Mouse (Mus musculus) embryonic facial prominence, embryonic 14.5 days (tissue): ENCODE measurements around the gene Sult1b1. TPM values are rescaled to one million over a fixed set of nuclear protein-coding genes. Genes with fewer than 3 reads are reported as not detected.

Source experiments
- ATAC-seq: fragments of 200-750 bp; cut with Nextera tagmentation; 2 replicates; pipeline ENCODE4 v1.8.0; 2017; ENCODE audit warnings: low read depth, moderate number of reproducible peaks, moderate TSS enrichment
- DNase-seq: peaks from one replicate; pipeline ENCODE4 v3.0.0-alpha.2; 2015; ENCODE audit warnings: low spot score
- H3K27ac ChIP-seq: fragments of 300-500 bp; sonication (generic); replicated peaks from 2 replicates; pipeline ENCODE4 v1.5.1; 2014; ENCODE audit warnings: low read depth, mild to moderate bottlenecking, low read length, moderate library complexity
- H3K27me3 ChIP-seq: fragments of 300-500 bp; sonication (generic); replicated peaks from 2 replicates; pipeline ENCODE4 v1.6.1; 2014; ENCODE audit warnings: low read length; ENCODE audit not compliant: control insufficient read depth, insufficient read depth
- H3K36me3 ChIP-seq: fragments of 300-500 bp; sonication (generic); 2 replicates; pipeline ENCODE4 v1.6.1; 2014; ENCODE audit warnings: low read length, mixed read lengths; ENCODE audit not compliant: control insufficient read depth, insufficient read depth
- H3K4me1 ChIP-seq: fragments of 300-500 bp; sonication (generic); 2 replicates; pipeline ENCODE4 v1.6.1; 2014; ENCODE audit warnings: antibody characterized with exemption, low read length; ENCODE audit not compliant: control insufficient read depth, insufficient read depth
- H3K4me2 ChIP-seq: fragments of 300-500 bp; sonication (generic); 2 replicates; pipeline ENCODE4 v1.6.1; 2014; ENCODE audit warnings: low read depth, mild to moderate bottlenecking, low read length, moderate library complexity, mixed read lengths
- H3K4me3 ChIP-seq: fragments of 300-500 bp; sonication (generic); 2 replicates; pipeline ENCODE4 v1.5.1; 2014; ENCODE audit warnings: low read depth, mild to moderate bottlenecking, low read length
- H3K9ac ChIP-seq: fragments of 300-500 bp; sonication (generic); 2 replicates; pipeline ENCODE4 v1.6.1; 2014; ENCODE audit warnings: low read depth, mild to moderate bottlenecking, low read length, moderate library complexity, mixed read lengths
- H3K9me3 ChIP-seq: fragments of 300-500 bp; sonication (generic); 2 replicates; pipeline ENCODE4 v1.6.1; 2016; ENCODE audit warnings: low read length; ENCODE audit not compliant: control insufficient read depth
- WGBS: fragments of 180-500 bp; shearing (Covaris S2); extraction: QIAGEN DNeasy Blood & Tissue Kit; methylation state at CpG from one replicate; pipeline ENCODE4 v1.1.7; 2014; 5-methylcytosine and 5-hydroxymethylcytosine counted together
- polyA plus RNA-seq: library from polyadenylated mRNA; unstranded; fragments of >200 nt; fragmentation: Nextera tagmentation; extraction: Ambion mirVana; gene quantifications from 2 replicates; pipeline ENCODE4 v1.2.1, GENCODE M21; 2014

The Sult1b1 gene
- polyA plus RNA-seq: 0.84 and 0.96 TPM in 2 replicates

GRCm38 (mm10) chr5:87538111-87538510 lies at the start of gene Sult1b1:
Gene Sult1b1, minus strand, starts transcription at chr5:87538195.
- no peaks in the 10 kb centered on the region for H3K36me3 ChIP-seq
- ATAC-seq (no peak), DNase-seq (no peak)
- H3K9me3 ChIP-seq: no peaks in the 10 kb centered on the region
- no peak within 1 kb of the TSS for H3K4me3 ChIP-seq
- H3K27me3 ChIP-seq: no peaks in the 10 kb centered on the region
- H3K9ac ChIP-seq: no peak within 1 kb of the TSS
- no peak within 1 kb of the TSS for H3K27ac ChIP-seq
- H3K4me2 ChIP-seq: no peak within 1 kb of the TSS
- WGBS: 92% methylated on average over 2 of the region's 2 CpGs
- no peaks in the 10 kb centered on the region for H3K4me1 ChIP-seq

GRCm38 (mm10) chr5:87580389-87580788 lies 42.4 kb upstream of the Sult1b1 start:
- H3K9ac ChIP-seq: no peak overlapping the region
- no peaks in the 10 kb centered on the region for H3K4me1 ChIP-seq
- 84% methylated on average over 1 of the region's 1 CpGs for WGBS
- no peak overlapping the region for H3K27ac ChIP-seq
- H3K4me2 ChIP-seq: no peak overlapping the region
- H3K4me3 ChIP-seq: no peak overlapping the region
- H3K27me3 ChIP-seq: no peaks in the 10 kb centered on the region
- H3K36me3 ChIP-seq: no peaks in the 10 kb centered on the region
- H3K9me3 ChIP-seq: no peaks in the 10 kb centered on the region
- no peak for ATAC-seq
- DNase-seq: no peak

- Histone ChIP-seq H3K4me1 (0 out of 2 replicates have a peak, but pooled peaks cover 7% of the 10 kb centered on the region), H3K27me3 (no peaks in the 10 kb centered on the region)
- ATAC-seq: no peak
Observed at GRCm38 (mm10) chr5:87574174-87574573, 36.2 kb upstream of the Sult1b1 start.

GRCm38 (mm10) chr5:87573490-87573889 lies 35.5 kb upstream of the Sult1b1 start:
- Histone ChIP-seq H3K27ac (no peak overlapping the region), H3K9ac (no peak overlapping the region)

More at GRCm38 (mm10) chr5:87574174-87574573, 36.2 kb upstream of the Sult1b1 start:
- Histone ChIP-seq H3K9ac (no peak overlapping the region), H3K27ac (no peak overlapping the region), H3K4me3 (no peak overlapping the region), H3K4me2 (no peak overlapping the region), H3K9me3 (no peaks in the 10 kb centered on the region), H3K36me3 (no peaks in the 10 kb centered on the region)
- DNase-seq: no peak
- 32% methylated on average over 1 of the region's 1 CpGs for WGBS

GRCm38 (mm10) chr5:87572781-87573180 lies 34.8 kb upstream of the Sult1b1 start:
- Histone ChIP-seq H3K4me1 (0 out of 2 replicates have a peak, but pooled peaks cover 7% of the 10 kb centered on the region), H3K27ac (no peak overlapping the region), H3K4me2 (no peak overlapping the region), H3K9ac (no peak overlapping the region), H3K27me3 (no peaks in the 10 kb centered on the region), H3K36me3 (no peaks in the 10 kb centered on the region), H3K9me3 (no peaks in the 10 kb centered on the region), H3K4me3 (no peak overlapping the region)
- 51% methylated on average over 6 of the region's 6 CpGs for whole genome bisulfite sequencing
- DNase-seq (peak; percentile 29), ATAC-seq (no peak)

More at GRCm38 (mm10) chr5:87573490-87573889, 35.5 kb upstream of the Sult1b1 start:
- H3K27me3 ChIP-seq: no peaks in the 10 kb centered on the region
- H3K36me3 ChIP-seq: no peaks in the 10 kb centered on the region
- no peaks in the 10 kb centered on the region for H3K9me3 ChIP-seq
- 24% methylated on average over 5 of the region's 5 CpGs for WGBS
- H3K4me2 ChIP-seq: peak overlapping the region; percentile 34
- ATAC-seq: no peak; the same call in 1 of the 2 replicates
- peak; percentile 37 for DNase-seq
- H3K4me3 ChIP-seq: no peak overlapping the region
- 0 out of 2 replicates have a peak, but pooled peaks cover 7% of the 10 kb centered on the region for H3K4me1 ChIP-seq

GRCm38 (mm10) chr5:87568845-87569244 lies 30.9 kb upstream of the Sult1b1 start, which contains the start of gene Sult1d1:
Gene Sult1d1, minus strand, starts transcription at chr5:87569027.
- Histone ChIP-seq H3K27ac (no peak within 1 kb of the TSS), H3K36me3 (no peaks in the 10 kb centered on the region), H3K9ac (no peak within 1 kb of the TSS), H3K4me1 (0 out of 2 replicates have a peak, but pooled peaks cover 4% of the 10 kb centered on the region), H3K27me3 (no peaks in the 10 kb centered on the region), H3K9me3 (no peaks in the 10 kb centered on the region), H3K4me2 (no peak within 1 kb of the TSS), H3K4me3 (no peak within 1 kb of the TSS)
- ATAC-seq (peak; percentile 81; the same call in 1 of the 2 replicates), DNase-seq (peak; percentile 19)
- 80% methylated on average over 5 of the region's 5 CpGs for WGBS

- Histone ChIP-seq H3K27me3 (no peaks in the 10 kb centered on the region), H3K27ac (no peak overlapping the region), H3K9me3 (no peaks in the 10 kb centered on the region), H3K4me1 (no peaks in the 10 kb centered on the region), H3K36me3 (no peaks in the 10 kb centered on the region), H3K4me3 (no peak overlapping the region), H3K4me2 (no peak overlapping the region), H3K9ac (no peak overlapping the region)
- WGBS: 86% methylated on average over 1 of the region's 1 CpGs
- DNase-seq (no peak), ATAC-seq (no peak)
Observed at GRCm38 (mm10) chr5:87567306-87567705, 29.3 kb upstream of the Sult1b1 start.

GRCm38 (mm10) chr5:87562966-87563365 lies 25.0 kb upstream of the Sult1b1 start:
- H3K27ac ChIP-seq: no peak overlapping the region
- no peak overlapping the region for H3K4me2 ChIP-seq
- H3K4me3 ChIP-seq: no peak overlapping the region
- H3K4me1 ChIP-seq: no peaks in the 10 kb centered on the region
- H3K27me3 ChIP-seq: no peaks in the 10 kb centered on the region
- H3K9ac ChIP-seq: no peak overlapping the region
- ATAC-seq (no peak), DNase-seq (no peak)
- no peaks in the 10 kb centered on the region for H3K36me3 ChIP-seq
- H3K9me3 ChIP-seq: no peaks in the 10 kb centered on the region

GRCm38 (mm10) chr5:87562526-87562925 lies 24.5 kb upstream of the Sult1b1 start:
- Histone ChIP-seq H3K4me3 (no peak overlapping the region), H3K4me1 (no peaks in the 10 kb centered on the region), H3K27ac (no peak overlapping the region), H3K27me3 (no peaks in the 10 kb centered on the region), H3K9me3 (no peaks in the 10 kb centered on the region), H3K4me2 (no peak overlapping the region), H3K9ac (no peak overlapping the region), H3K36me3 (no peaks in the 10 kb centered on the region)
- WGBS: 80% methylated on average over 4 of the region's 4 CpGs
- ATAC-seq (no peak), DNase-seq (no peak)
